Mouse (Mus musculus): ENCODE measurements around the gene Arhgef17.

Gene Arhgef17

GRCm38 (mm10) chr7:100942789-100943615 lies 11.1 kb upstream of the Arhgef17 start:
- peak; percentile 51 for DNase-seq (ENCODE audit: low read depth, low spot score)

DNA sequence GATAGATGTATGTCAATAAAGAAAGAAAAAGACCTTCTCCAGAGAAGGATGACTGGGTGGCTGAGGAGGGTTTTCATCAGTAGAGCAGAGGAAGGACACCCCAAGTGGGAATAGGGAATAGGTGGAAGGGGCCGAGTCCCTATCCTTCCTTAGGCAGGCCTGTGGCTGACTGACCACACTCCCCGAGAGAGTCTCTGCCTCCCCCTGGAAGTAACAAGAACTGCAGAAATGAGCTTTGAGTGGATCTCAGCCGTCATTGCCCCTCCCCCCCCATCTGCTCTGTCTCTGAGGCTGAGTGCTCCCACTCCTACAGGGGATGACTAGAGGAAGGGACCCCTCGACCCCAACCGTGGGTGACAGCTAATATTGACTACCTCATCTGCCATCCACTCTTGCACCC lies 9.3 kb upstream of the Arhgef17 start:
- DNase-seq (ENCODE audit: low read depth, low spot score), result no peak

GRCm38 (mm10) chr7:100938106-100938505 lies 6.2 kb upstream of the Arhgef17 start:
- DNase-seq (ENCODE audit: low read depth, low spot score), result no peak

DNA sequence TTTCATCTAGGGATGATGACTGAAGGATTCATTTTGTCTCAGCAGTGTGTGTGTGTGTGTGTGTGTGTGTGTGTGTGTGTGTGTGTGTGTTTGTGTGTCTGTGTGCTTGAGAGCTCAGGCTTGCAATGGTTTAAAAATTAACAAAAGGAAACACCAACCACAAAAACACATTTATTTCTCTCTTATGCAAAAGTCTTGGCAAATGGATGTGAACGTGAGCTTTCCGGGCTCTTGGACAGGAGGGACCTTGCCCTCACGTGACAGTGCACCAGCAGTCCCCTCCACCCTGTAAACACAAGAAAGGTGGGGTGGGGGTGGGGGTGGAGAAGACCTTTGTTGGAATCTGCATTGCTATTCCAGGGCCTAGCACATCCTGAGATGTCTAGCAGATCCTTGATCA lies 5.6 kb upstream of the Arhgef17 start:
- DNase-seq (ENCODE audit: low read depth, low spot score), result no peak

GRCm38 (mm10) chr7:100933520-100933919 lies 1.6 kb upstream of the Arhgef17 start:
- no peak for DNase-seq (ENCODE audit: low read depth, low spot score)

DNA sequence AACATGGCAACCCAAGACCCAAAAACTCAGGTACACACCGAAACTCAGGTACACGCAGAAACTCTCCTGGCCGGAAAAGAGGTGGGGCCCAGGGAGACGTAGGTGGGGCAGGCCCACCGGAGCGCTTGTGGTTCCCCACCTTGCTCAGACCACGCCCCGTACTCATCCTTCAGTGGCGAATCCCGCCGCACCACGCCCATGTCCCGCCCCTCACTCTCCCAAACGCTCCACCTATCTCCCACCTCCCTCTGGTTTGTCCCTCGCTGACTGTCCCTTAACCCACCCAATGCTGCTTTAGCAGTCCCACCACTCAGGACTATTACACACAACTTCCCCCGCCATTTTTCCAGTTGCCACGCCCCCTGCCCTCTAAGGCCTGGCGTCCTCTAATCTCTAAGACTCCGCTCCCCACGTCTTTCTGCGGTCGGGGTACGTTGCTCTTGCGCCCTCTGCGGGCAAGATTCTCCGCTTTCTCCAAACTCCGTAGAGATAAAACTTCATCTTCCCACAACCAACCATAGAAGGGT lies 637 bp upstream of the Arhgef17 start:
- DNase-seq (ENCODE audit: low read depth, low spot score), result peak; percentile 87

DNA sequence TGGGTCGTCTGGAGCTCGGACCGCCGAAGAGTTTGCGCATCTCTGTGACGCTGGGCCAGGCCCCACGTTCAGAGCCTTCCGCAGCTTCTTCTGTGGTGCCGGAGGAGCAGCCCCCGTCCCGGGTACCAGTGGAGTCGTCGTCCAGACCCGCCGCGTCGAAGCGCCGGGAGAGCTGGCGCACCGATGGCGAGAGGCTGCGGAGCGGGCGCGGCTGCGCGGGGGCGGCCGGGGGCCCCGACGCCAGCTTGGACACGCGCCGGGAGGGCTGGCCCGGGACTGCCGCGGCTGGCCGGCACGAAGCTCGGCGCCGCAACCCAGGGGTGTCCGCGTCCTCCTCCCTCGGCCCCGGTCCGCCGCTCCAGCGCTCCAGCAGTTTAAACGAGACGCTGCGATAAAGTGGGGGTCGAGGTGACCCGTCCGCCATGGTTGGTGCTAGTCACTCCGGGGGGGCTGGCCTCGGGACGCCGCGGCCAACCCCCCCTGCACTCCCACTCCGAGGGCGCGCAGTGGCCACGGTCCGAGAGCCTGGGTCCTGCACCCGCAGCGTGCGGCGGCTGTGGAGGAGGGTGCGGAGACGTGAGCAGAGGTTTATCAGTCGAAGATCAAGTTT lies 486 bp downstream of the Arhgef17 start:
- DNase-seq (ENCODE audit: low read depth, low spot score), result no peak

- peak; percentile 52 for DNase-seq (ENCODE audit: low read depth, low spot score)
Observed at GRCm38 (mm10) chr7:100930619-100931315, 1.1 kb downstream of the Arhgef17 start.

GRCm38 (mm10) chr7:100929639-100930303 lies 2.1 kb downstream of the Arhgef17 start:
- no peak for DNase-seq (ENCODE audit: low read depth, low spot score)

DNA sequence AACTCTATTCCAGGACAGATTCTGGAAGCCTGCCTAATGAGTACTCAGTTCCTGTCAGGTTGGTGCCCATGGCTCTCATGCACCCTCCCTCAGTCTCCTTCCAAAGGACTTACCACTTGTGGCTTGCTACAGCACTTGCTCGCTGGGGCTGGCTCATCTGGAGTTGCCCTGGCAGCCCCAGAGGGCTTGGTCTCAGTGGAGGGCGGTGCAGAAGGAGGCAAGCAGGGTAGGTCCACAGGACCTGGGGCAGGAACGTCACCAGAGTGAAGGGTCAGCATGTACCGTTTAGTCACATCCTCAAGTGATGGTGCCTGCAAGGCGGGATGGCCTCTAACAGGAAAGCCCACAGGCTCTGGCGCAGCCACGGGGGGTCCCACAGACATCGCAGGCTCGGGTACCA lies 3.5 kb downstream of the Arhgef17 start:
- no peak for DNase-seq (ENCODE audit: low read depth, low spot score)

GRCm38 (mm10) chr7:100927287-100928000 lies 4.5 kb downstream of the Arhgef17 start:
- no peak for DNase-seq (ENCODE audit: low read depth, low spot score)

DNA sequence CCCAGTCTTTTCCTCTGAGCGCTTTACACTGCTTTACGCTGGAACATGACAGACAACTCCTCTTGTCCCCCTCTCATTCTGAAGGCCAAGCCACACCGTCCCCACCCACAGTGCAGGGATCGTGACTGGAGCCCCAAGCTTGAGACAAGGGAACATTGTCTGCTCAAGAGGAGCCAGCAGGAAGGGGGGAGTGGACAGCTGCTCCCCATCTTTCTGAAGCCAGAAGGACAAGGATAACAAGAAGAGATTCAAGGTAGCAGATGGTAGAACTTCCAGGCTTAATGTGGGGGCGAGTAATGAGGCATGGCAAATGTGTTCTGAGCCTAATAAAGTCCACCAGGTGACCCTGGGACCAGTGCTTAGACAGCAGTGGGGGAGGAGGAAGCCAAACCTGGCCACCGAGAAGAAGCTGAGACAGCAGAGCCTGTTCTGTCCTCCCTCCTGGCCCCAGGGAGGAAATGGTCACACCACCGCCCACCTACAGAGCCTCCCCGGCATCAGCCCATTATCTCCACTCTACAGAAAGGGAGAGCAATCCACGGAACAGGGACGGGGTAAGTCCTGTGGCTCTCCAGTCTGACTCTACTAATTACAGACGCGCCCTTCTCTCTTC lies 5.5 kb downstream of the Arhgef17 start:
- DNase-seq (ENCODE audit: low read depth, low spot score), result no peak

DNA sequence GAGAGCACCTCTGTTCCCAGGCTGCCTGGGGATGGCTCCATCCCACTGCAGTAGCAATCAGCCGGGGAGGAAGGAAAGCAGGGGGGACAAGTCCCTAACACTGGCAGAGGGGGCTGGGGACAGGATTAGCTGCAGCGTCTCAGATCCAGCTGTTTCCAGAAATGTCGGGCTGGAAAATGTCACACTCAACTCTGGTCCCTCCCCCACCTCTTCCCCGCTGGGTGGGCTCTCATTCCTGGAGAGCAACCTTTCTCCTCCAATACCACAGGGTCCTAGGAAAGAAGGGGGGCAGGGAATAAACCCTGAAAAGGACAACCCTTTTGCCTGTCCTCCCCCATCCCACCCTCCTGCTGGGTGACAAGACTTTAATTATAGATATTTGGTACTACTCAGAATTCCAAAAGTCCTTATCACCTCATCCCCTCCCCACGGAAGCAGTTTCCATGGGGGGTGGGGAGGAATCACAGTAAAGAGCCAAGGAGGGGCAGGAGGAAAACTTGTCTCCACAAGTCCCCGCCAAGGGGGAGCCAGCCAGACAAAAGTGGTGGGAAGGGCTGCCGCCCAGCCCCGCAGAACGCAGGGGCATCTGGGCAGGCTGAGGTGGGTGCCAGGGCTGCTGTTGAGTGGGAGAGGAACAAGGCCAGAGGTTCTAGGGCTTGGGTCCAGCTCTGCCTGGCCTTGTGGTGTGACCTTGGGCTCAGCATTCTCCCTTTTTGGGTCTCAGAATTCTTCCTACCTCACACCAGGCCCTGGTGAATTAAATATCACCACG lies 7.0 kb downstream of the Arhgef17 start:
- no peak for DNase-seq (ENCODE audit: low read depth, low spot score)

DNA sequence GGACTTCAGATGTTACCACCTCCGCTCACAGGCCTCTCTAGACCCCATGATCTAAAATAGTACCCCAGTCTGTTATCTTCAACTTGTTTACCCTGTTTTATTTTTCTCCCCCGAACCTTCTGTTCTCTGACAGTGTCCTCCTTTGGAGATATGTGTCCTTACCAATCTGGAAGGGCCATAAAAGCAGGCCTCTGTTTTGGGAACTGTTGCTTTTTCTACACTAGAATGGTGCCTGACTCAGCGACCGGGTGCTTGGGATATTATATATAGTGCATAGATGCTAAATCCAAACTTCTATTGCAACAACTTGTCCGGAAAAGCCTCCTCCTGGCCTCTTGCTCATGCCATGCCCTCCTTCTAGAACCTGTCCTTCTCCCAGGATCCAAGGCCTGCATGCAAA lies 7.7 kb downstream of the Arhgef17 start:
- DNase-seq (ENCODE audit: low read depth, low spot score), result no peak

- no peak for DNase-seq (ENCODE audit: low read depth, low spot score)
Observed at GRCm38 (mm10) chr7:100922907-100923306, 9.0 kb downstream of the Arhgef17 start.

GRCm38 (mm10) chr7:100921289-100921688 lies 10.6 kb downstream of the Arhgef17 start:
- no peak for DNase-seq (ENCODE audit: low read depth, low spot score)

- peak; percentile 59 for DNase-seq (ENCODE audit: low read depth, low spot score)
Observed at GRCm38 (mm10) chr7:100919809-100920107, 12.1 kb downstream of the Arhgef17 start.

DNA sequence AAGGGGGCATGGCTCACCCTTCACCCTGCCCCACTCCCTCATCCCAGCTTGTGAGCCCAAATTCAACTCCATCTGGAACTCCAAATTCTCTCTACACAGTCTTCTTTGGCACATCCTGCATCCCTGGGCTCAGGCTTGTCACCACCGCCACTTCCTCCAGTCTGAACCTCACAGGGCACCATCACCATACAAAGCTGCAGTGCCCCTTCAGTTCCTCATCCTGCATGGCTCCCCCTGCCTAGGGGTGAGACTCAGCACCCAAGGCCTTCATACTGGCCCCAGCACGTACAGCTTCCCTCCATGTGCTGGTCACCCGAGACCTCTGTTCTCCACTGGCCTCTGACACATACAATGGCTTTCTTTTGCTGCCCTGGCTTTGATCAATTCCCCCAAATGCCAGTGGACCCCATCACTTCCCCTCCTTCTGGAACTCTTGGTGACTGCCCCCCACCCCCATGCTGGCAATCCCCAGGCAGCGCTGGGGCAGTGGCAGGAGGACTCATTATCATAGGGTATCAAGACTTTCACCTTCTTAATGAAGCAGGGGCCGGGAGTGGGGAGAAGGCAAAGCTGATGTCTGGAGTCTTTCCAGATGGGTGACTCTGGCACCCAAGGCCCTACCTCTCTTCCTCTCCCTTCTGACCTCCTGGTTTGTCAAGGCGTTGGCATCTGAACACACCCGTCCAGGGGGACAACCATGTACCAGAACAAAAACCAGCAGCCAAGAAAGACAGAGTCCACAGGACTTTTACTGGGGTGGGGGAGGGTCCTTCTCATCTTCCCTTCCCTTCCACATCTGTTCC lies 12.7 kb downstream of the Arhgef17 start:
- DNase-seq (ENCODE audit: low read depth, low spot score), result no peak

- DNase-seq (ENCODE audit: low read depth, low spot score), result no peak
Observed at GRCm38 (mm10) chr7:100918176-100918575, 13.7 kb downstream of the Arhgef17 start.

All from embryo, embryonic 11.5 days (tissue).